Mouse (Mus musculus): Measurements from ENCODE around the gene Tmco1. TPM values are rescaled to one million over a fixed set of nuclear protein-coding genes. Genes with fewer than 3 reads are reported as not detected.

The Tmco1 gene
- total RNA-seq, 1 experiment from 2014 or later: 39.8 TPM

GRCm38 (mm10) chr1:167362819-167363218 lies 54.6 kb downstream of the Tmco1 start:
- no peak for ATAC-seq (ENCODE audit: extremely low read depth, insufficient number of reproducible peaks, low FRiP score, poor library complexity, severe bottlenecking)

GRCm38 (mm10) chr1:167363322-167363721 lies 55.1 kb downstream of the Tmco1 start:
- no peak for ATAC-seq (ENCODE audit: extremely low read depth, insufficient number of reproducible peaks, low FRiP score, poor library complexity, severe bottlenecking)

GRCm38 (mm10) chr1:167365808-167366207 lies 57.6 kb downstream of the Tmco1 start:
- ATAC-seq (ENCODE audit: extremely low read depth, insufficient number of reproducible peaks, low FRiP score, poor library complexity, severe bottlenecking): no peak

- ATAC-seq (ENCODE audit: extremely low read depth, insufficient number of reproducible peaks, low FRiP score, poor library complexity, severe bottlenecking): no peak
Observed at GRCm38 (mm10) chr1:167366621-167367020, 58.4 kb downstream of the Tmco1 start.

- no peak for ATAC-seq (ENCODE audit: extremely low read depth, insufficient number of reproducible peaks, low FRiP score, poor library complexity, severe bottlenecking)
Observed at GRCm38 (mm10) chr1:167368018-167368417, 59.8 kb downstream of the Tmco1 start.

GRCm38 (mm10) chr1:167368513-167368912 lies 60.3 kb downstream of the Tmco1 start:
- no peak for ATAC-seq (ENCODE audit: extremely low read depth, insufficient number of reproducible peaks, low FRiP score, poor library complexity, severe bottlenecking)

- ATAC-seq (ENCODE audit: extremely low read depth, insufficient number of reproducible peaks, low FRiP score, poor library complexity, severe bottlenecking): peak; percentile 93
Observed at GRCm38 (mm10) chr1:167369905-167370304, 61.7 kb downstream of the Tmco1 start.

- ATAC-seq (ENCODE audit: extremely low read depth, insufficient number of reproducible peaks, low FRiP score, poor library complexity, severe bottlenecking): no peak
Observed at GRCm38 (mm10) chr1:167372739-167373138, 64.6 kb downstream of the Tmco1 start.

GRCm38 (mm10) chr1:167374003-167374784 lies 66.0 kb downstream of the Tmco1 start:
- 0 out of 2 replicates have a peak, but pooled peaks have one; percentile 31 for ATAC-seq (ENCODE audit: extremely low read depth, insufficient number of reproducible peaks, low FRiP score, poor library complexity, severe bottlenecking)

GRCm38 (mm10) chr1:167374942-167375341 lies 66.8 kb downstream of the Tmco1 start:
- no peak for ATAC-seq (ENCODE audit: extremely low read depth, insufficient number of reproducible peaks, low FRiP score, poor library complexity, severe bottlenecking)

- ATAC-seq (ENCODE audit: extremely low read depth, insufficient number of reproducible peaks, low FRiP score, poor library complexity, severe bottlenecking): no peak
Observed at GRCm38 (mm10) chr1:167378019-167378418, 69.8 kb downstream of the Tmco1 start.

GRCm38 (mm10) chr1:167379751-167380150 lies 71.6 kb downstream of the Tmco1 start:
- ATAC-seq (ENCODE audit: extremely low read depth, insufficient number of reproducible peaks, low FRiP score, poor library complexity, severe bottlenecking): no peak

GRCm38 (mm10) chr1:167380223-167380622 lies 72.0 kb downstream of the Tmco1 start:
- ATAC-seq (ENCODE audit: extremely low read depth, insufficient number of reproducible peaks, low FRiP score, poor library complexity, severe bottlenecking): no peak

- ATAC-seq (ENCODE audit: extremely low read depth, insufficient number of reproducible peaks, low FRiP score, poor library complexity, severe bottlenecking): no peak
Observed at GRCm38 (mm10) chr1:167381050-167382015, 73.2 kb downstream of the Tmco1 start.

GRCm38 (mm10) chr1:167382316-167382715 lies 74.1 kb downstream of the Tmco1 start:
- no peak for ATAC-seq (ENCODE audit: extremely low read depth, insufficient number of reproducible peaks, low FRiP score, poor library complexity, severe bottlenecking)

- no peak for ATAC-seq (ENCODE audit: extremely low read depth, insufficient number of reproducible peaks, low FRiP score, poor library complexity, severe bottlenecking)
Observed at GRCm38 (mm10) chr1:167382763-167383162, 74.6 kb downstream of the Tmco1 start.

- no peak for ATAC-seq (ENCODE audit: extremely low read depth, insufficient number of reproducible peaks, low FRiP score, poor library complexity, severe bottlenecking)
Observed at GRCm38 (mm10) chr1:167383178-167383577, 75.0 kb downstream of the Tmco1 start.
